Mouse (Mus musculus) thymus, adult 18-20 months (tissue): ENCODE data around the gene Repin1.
"Not testable (repeated sequence)": the region's sequence is repeated elsewhere in the genome, so short reads cannot be mapped to it uniquely, and the experiment has no call there.

Experiments used
- DNase-seq, 2 experiments: peaks; one replicate each; pipeline ENCODE4 v3.0.0; 2022; ENCODE audit warnings: mixed read lengths in 2 of 2

The Repin1 gene

GRCm38 (mm10) chr6:48581257-48581656 is 12.4 kb upstream of the Repin1 start:
- DNase-seq = no peak

GRCm38 (mm10) chr6:48582037-48582436 is 11.6 kb upstream of the Repin1 start:
- no peak for DNase-seq

GRCm38 (mm10) chr6:48589194-48589750 is 4.4 kb upstream of the Repin1 start, which contains the start of gene Gm45021:
TSS of gene Gm45021 (plus strand) at chr6:48589610.
- no peak for DNase-seq

- DNase-seq = no peak
Measured at GRCm38 (mm10) chr6:48591221-48591845, 2.4 kb upstream of the Repin1 start.

DNA sequence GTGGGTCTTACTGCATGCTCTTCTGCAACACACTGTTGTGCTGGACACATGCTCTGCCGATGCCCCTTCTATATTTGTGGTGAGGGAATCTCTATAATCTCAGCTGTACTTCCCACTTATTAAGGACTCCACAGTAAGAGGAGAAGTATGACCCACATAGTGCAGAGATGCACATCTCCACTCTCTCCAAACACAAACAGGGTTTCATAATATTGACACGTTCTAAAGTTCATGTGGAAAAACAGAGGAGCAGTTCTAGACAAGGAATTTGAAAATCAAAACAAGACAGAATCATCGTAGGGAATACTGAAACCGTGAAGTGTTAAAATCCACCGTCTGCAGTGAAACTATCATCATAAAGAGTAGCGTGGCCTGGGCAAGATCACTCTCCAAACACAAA is 1.8 kb upstream of the Repin1 start:
- no peak for DNase-seq

DNA sequence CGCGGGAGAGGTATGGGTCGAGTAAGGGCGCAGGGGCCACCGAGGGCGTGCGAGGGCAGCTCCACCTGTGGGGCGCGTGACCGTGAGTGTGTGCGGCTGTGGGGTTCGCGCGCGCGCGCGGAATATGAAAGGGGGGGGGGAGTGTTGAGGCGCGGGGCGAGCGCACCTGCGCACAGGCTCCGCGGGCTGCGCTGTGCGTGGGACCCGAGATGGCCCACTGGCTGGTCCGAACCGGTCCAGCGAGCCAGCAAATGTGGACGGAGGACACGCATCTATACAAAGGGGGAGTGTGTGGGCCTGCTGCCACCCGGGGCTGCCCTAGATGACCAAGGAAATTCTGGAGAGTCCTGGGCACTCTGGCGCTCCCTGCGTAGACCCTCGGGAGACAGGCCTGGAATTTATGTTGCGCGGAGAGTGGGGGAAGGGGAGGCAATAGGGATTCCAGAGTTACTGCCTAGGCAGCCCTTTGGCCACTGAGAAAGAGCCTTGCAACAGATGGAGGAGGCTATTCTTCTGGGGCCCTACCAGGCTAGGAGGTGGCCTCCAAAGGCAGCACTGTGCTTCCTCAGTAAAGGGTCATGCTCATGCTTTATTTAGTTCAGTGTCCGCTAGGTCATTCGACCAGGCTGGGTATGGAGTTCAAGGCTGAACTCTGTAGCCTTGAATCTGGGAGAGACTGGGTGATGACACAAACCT is 508 bp downstream of the Repin1 start:
- DNase-seq = no peak

DNA sequence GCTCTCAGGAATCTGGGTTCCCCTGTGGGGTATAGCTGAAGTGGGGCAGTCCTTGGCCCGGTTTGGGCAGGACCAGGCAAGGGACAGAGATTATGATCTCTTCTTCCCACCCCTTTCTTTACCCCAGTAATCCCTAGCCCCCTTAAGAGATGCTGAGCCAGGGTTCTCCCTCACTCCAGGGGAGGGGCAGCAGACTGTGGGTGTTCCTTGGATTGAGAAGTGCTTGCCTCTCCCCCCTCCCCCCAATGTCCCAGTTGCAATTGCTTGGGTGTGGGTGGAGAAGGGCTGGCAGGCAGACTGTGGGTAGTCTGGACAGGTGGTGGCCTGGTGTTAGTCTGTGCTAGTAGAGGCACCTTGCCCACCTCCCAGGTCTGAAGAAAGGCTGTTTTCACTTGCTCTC is 1.6 kb downstream of the Repin1 start:
- DNase-seq = no peak

GRCm38 (mm10) chr6:48596545-48597232 is 3.0 kb downstream of the Repin1 start:
- no peak for DNase-seq

DNA sequence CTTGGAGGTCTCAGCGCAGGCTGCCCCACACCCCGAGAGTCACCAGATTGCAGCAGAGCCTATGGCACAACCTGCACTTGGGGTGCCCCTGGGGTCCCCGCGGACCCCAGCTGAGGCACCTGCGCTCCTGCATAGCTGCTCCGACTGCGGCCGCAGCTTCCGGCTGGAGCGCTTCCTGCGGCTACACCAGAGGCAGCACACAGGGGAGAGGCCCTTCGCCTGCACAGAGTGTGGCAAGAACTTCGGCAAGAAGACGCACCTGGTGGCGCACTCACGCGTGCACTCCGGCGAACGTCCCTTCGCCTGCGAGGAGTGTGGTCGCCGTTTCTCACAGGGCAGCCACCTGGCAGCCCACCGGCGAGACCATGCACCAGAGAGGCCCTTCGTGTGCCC is 3.5 kb downstream of the Repin1 start:
- no peak for DNase-seq

GRCm38 (mm10) chr6:48600594-48600993 is 6.9 kb downstream of the Repin1 start:
- no peak for DNase-seq

- DNase-seq = peak; percentile 90 to 91
Measured at GRCm38 (mm10) chr6:48601271-48602079, 7.8 kb downstream of the Repin1 start, which contains the start of gene Zfp775. TSS of gene Zfp775 (plus strand) at chr6:48602063.

DNA sequence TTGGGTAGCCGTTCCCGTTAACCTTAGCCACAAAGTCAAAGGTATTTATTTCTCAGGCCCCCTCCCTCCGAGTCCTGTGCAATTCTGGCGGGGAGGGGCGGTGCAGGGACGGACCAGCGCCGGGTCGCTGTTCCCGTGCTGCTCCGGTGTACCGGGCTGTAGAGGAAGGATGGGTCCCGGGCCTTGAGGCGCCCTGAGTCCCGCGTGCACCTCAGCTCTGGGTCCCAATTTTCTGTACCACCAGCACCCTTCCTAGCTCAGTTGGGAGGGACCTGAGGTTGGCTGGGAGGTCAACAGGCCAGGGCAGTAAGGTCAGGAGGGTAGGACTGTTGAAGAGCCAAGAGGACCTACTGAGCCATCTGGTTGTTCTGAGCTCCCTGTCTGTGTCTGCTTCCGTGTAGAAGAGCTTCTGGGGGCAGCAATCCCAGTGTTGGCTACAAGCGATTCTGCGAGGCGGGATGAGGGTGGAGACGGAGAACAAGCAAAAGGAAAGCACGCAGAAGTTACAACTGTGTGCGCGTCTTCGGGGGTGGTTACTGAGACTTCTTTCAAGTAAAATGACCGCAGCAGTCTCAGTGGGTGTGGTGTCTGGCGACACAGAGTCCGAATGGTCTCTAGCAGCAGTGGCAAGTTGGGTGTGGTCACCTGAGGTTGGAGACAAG is 8.5 kb downstream of the Repin1 start:
- no peak for DNase-seq

DNA sequence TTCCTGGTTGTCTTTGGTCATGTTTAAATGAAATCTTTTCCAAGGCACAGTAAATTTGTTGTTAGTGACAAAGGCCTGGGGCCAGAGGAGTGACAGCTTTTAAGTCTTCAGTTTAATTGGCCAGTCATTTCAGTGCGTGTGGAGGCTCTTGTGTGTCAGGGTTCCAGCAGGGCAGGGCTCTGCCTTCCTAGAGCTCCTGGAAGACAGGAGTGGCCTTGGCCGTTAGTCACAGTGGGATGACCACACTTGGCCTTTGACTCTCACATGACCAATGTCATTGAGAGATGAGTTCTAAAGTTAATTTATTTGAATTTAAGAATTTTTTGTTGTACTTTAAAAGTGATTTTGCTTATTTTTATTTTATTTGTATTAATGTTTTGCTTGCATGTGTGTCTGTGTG is 14.4 kb downstream of the Repin1 start:
- no peak for DNase-seq

GRCm38 (mm10) chr6:48609512-48609911 is 15.8 kb downstream of the Repin1 start:
- no peak for DNase-seq

- no peak for DNase-seq
Measured at GRCm38 (mm10) chr6:48610657-48611056, 17.0 kb downstream of the Repin1 start.

DNA sequence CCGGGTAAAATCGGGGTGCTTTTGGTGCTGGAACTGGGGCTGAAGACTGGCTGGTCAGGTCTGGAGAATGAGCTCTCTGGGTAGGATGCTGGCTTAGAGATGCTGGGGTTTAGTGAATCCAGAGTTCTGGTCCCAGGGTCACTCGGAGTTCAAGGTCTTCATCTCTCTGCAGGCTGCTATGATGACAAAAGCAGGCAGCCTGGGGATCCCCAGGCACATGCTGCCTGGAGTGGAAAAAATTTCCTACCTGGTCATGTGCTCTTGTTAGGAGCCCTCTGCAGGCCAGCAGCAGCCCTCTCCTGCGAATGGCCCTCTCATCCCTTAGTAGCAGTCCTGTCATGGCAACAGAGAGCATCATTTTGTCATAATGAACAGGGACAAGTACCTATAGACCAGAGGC is 19.8 kb downstream of the Repin1 start:
- no peak for DNase-seq

- DNase-seq = no peak
Measured at GRCm38 (mm10) chr6:48614756-48615155, 21.1 kb downstream of the Repin1 start.

- DNase-seq = no peak
Measured at GRCm38 (mm10) chr6:48620031-48620430, 26.3 kb downstream of the Repin1 start.

- DNase-seq = not testable (repeated sequence)
Measured at GRCm38 (mm10) chr6:48622186-48622843, 28.6 kb downstream of the Repin1 start.

- no peak for DNase-seq
Measured at GRCm38 (mm10) chr6:48623460-48623859, 29.8 kb downstream of the Repin1 start.

DNA sequence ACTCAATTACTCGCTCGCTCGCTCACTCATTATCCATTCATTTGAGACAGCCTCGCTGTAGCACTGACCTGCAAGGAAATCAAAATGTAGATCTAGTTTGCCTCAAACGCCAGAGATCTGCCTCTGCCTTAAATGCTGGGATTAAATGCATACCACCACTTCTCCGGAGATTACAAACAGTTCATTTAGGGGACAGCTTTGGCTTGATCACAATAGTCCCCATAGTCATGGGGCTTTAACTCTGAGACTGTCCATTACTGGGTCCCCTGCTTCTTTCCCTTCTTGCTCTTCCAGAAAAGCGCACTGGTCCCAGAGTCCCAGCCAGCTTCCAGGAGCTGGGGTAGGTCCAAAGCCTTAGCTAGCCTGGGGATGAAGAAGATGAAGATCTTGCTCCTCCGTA is 32.8 kb downstream of the Repin1 start, which contains the start of gene AI854703:
AI854703 (plus strand) TSS at position 301 of the 400 bp plus-strand sequence.
- DNase-seq = no peak
